Mouse (Mus musculus): ENCODE measurements around the gene Fancc. TPM values are rescaled to one million over a fixed set of nuclear protein-coding genes. Genes with fewer than 3 reads are reported as not detected.
"Not testable (repeated sequence)": the region's sequence is repeated elsewhere in the genome, so short reads cannot be mapped to it uniquely, and the experiment has no call there.

Gene Fancc
- polyA plus RNA-seq, 1 experiment from 2014 or later = 7.9 TPM

DNA sequence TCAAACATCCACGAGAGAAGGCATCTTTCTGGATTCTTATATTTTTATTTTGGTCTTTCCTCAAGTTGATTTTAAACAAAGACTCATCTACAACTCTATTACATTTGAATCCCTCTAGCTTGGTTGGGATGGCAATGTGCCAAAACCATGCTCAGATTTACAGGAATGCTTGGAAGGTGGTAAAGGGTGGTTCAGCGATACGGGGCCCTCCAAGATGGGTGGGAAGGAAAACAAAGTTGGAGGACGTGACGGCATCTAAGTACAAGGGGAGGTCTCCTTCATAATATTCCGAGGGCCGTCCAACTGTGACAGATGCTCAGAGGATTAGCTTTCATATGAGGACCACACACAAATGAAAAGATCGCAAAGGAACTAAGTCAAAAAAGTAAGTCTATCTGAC, 21.7 kb downstream of the Fancc start:
- DNase-seq (ENCODE audit: low read depth, low spot score) (no peak), ATAC-seq (no peak)
- POLR2A ChIA-PET = interaction anchor here (0.6 kb wide), 1 partner anchor 527 kb away, joined by 3 read pairs; no protein-coding TSS in a partner anchor
- CTCF ChIA-PET = no interaction called here
- TF ChIP-seq CTCF (IDR thresholded peaks at IDR 0.05) = no peak
- in situ Hi-C loops (cut with MboI; ENCODE audit: low pct_unique_long_range_greater_than_20kb) = no loop called here
- no peaks in the 10 kb centered on the region for H3K27me3 ChIP-seq

GRCm38 (mm10) chr13:63452898-63453297, 44.2 kb downstream of the Fancc start:
- POLR2A ChIA-PET = no interaction called here
- ATAC-seq (peak; percentile 62), DNase-seq (ENCODE audit: low read depth, low spot score) (no peak)
- in situ Hi-C loops (cut with MboI; ENCODE audit: low pct_unique_long_range_greater_than_20kb) = no loop called here
- no peak for TF ChIP-seq CTCF (IDR thresholded peaks at IDR 0.05)
- CTCF ChIA-PET = no interaction called here
- H3K27me3 ChIP-seq = no peaks in the 10 kb centered on the region

- in situ Hi-C loops (cut with MboI; ENCODE audit: low pct_unique_long_range_greater_than_20kb) = no loop called here
- ChIA-PET POLR2A (interaction anchor here (0.8 kb wide), 1 partner anchor 605 kb away, joined by 3 read pairs; no protein-coding TSS in a partner anchor), CTCF (interaction anchor here (1.0 kb wide), 1 partner anchor 587 kb away, joined by 3 read pairs; no protein-coding TSS in a partner anchor)
- no peak for TF ChIP-seq CTCF (IDR thresholded peaks at IDR 0.05)
- ATAC-seq = no peak
- DNase-seq (ENCODE audit: low read depth, low spot score) = no peak
- no peaks in the 10 kb centered on the region for H3K27me3 ChIP-seq
Measured at GRCm38 (mm10) chr13:63451140-63451539, 45.9 kb downstream of the Fancc start.

GRCm38 (mm10) chr13:63445419-63445818, 51.7 kb downstream of the Fancc start:
- ATAC-seq (no peak), DNase-seq (ENCODE audit: low read depth, low spot score) (no peak)
- CTCF ChIA-PET = no interaction called here
- in situ Hi-C loops (cut with MboI; ENCODE audit: low pct_unique_long_range_greater_than_20kb) = no loop called here
- TF ChIP-seq CTCF (IDR thresholded peaks at IDR 0.05) = no peak
- H3K27me3 ChIP-seq = no peaks in the 10 kb centered on the region
- POLR2A ChIA-PET = no interaction called here

- no peak for DNase-seq (ENCODE audit: low read depth, low spot score)
- ChIA-PET POLR2A (no interaction called here), CTCF (interaction anchor here (0.9 to 1.2 kb wide), 3 partner anchors 15 to 82 kb away, joined by 3 to 4 read pairs (median 3); no protein-coding TSS in a partner anchor)
- in situ Hi-C loops (cut with MboI; ENCODE audit: low pct_unique_long_range_greater_than_20kb) = loop anchor here (5.0 kb wide), 1 partner anchor 130 kb away; no protein-coding TSS in a partner anchor
- H3K27me3 ChIP-seq = no peaks in the 10 kb centered on the region
- ATAC-seq = no peak
- TF ChIP-seq CTCF (IDR thresholded peaks at IDR 0.05) = peak; percentile 64
Measured at GRCm38 (mm10) chr13:63432759-63433158, 64.3 kb downstream of the Fancc start.

DNA sequence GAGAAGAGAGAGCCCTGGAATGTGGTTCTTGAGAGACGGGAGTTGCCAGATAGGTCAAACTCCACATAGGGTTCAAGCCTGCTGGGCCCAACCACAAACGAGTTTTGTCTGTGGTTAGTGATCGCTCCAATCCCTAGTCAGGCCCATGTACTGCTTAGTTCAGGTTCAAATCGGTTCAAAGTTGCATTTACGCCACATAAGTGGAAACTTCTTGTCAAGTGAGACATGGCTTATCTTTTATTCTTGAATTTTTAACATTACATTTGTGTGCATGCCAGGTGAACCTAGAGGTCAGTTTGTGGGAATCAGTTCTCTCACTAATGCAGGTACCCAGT, 65.3 kb downstream of the Fancc start:
- DNase-seq (ENCODE audit: low read depth, low spot score) (no peak), ATAC-seq (no peak)
- CTCF ChIA-PET = interaction anchor here (0.6 to 1.2 kb wide), 4 partner anchors 16 to 83 kb away, joined by 3 to 4 read pairs (median 3); no protein-coding TSS in a partner anchor
- no peaks in the 10 kb centered on the region for H3K27me3 ChIP-seq
- POLR2A ChIA-PET = interaction anchor here (1.1 kb wide), 1 partner anchor 143 kb away, joined by 3 read pairs; no protein-coding TSS in a partner anchor
- in situ Hi-C loops (cut with MboI; ENCODE audit: low pct_unique_long_range_greater_than_20kb) = loop anchor here (5.0 kb wide), 1 partner anchor 130 kb away; no protein-coding TSS in a partner anchor
- no peak for TF ChIP-seq CTCF (IDR thresholded peaks at IDR 0.05)

GRCm38 (mm10) chr13:63431030-63431856, 65.8 kb downstream of the Fancc start:
- in situ Hi-C loops (cut with MboI; ENCODE audit: low pct_unique_long_range_greater_than_20kb) = loop anchor here (5.0 kb wide), 1 partner anchor 131 kb away; no protein-coding TSS in a partner anchor
- ChIA-PET CTCF (interaction anchor here (0.6 to 3.8 kb wide), 3 partner anchors 13 to 84 kb away, joined by 3 to 21 read pairs (median 4); no protein-coding TSS in a partner anchor), POLR2A (interaction anchor here (1.1 kb wide), 1 partner anchor 142 kb away, joined by 3 read pairs; no protein-coding TSS in a partner anchor)
- TF ChIP-seq CTCF (IDR thresholded peaks at IDR 0.05) = no peak
- DNase-seq (ENCODE audit: low read depth, low spot score) = peak; percentile 71
- ATAC-seq = peak; percentile 96
- H3K27me3 ChIP-seq = no peaks in the 10 kb centered on the region

- ChIA-PET POLR2A (interaction anchor here (1.1 kb wide), 1 partner anchor 142 kb away, joined by 3 read pairs; no protein-coding TSS in a partner anchor), CTCF (interaction anchor here (3.8 kb wide), 1 partner anchor 12 kb away, joined by 21 read pairs; no protein-coding TSS in a partner anchor)
- no peak for DNase-seq (ENCODE audit: low read depth, low spot score)
- ATAC-seq = peak; percentile 42
- no peaks in the 10 kb centered on the region for H3K27me3 ChIP-seq
- no peak for TF ChIP-seq CTCF (IDR thresholded peaks at IDR 0.05)
- in situ Hi-C loops (cut with MboI; ENCODE audit: low pct_unique_long_range_greater_than_20kb) = loop anchor here (5.0 kb wide), 1 partner anchor 132 kb away; no protein-coding TSS in a partner anchor
Measured at GRCm38 (mm10) chr13:63430681-63431029, 66.4 kb downstream of the Fancc start.

DNA sequence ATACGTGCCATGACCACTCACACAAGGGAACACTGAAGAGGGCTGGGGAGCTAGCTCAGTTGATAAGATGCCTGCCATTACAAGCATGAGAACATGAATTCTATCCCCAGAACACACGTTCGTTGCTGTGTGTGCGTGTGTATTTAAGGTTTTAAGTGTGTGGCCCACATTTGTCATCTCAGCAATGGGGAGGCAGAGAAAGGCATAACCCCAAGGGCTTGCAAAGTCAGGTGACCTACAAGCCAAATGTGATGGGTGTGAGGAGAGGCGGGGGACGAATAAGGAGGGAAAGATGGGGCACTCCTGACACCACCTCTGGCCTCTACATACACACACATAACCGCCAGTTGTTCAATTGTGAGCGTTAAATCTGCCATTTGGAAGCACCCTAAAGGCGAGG, 66.9 kb downstream of the Fancc start:
- in situ Hi-C loops (cut with MboI; ENCODE audit: low pct_unique_long_range_greater_than_20kb) = loop anchor here (5.0 kb wide), 1 partner anchor 132 kb away; no protein-coding TSS in a partner anchor
- CTCF ChIA-PET = interaction anchor here (0.9 to 3.8 kb wide), 4 partner anchors 12 to 28 kb away, joined by 3 to 21 read pairs (median 3); no protein-coding TSS in a partner anchor
- DNase-seq (ENCODE audit: low read depth, low spot score) (no peak), ATAC-seq (no peak)
- TF ChIP-seq CTCF (IDR thresholded peaks at IDR 0.05) = no peak
- no peaks in the 10 kb centered on the region for H3K27me3 ChIP-seq
- POLR2A ChIA-PET = no interaction called here

DNA sequence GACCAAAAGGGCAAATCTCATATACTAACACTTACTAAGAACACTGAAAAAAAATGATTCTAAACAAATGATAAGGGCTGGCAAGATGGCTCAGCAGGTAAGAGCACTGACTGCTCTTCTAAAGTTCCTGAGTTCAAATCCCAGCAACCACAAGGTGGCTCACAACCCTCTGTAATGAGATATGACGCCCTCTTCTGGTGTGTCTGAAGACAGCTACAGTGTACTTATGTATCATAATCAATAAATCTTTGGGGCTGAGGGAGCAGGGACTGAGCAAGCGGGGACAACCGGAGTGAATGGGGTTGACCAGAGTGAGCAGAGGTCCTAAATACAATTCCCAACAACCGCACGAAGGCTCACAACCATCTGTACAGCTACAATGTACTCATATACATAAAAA, 68.9 kb downstream of the Fancc start:
- TF ChIP-seq CTCF (IDR thresholded peaks at IDR 0.05) = peak; percentile 53
- POLR2A ChIA-PET; in situ Hi-C loops (cut with MboI; ENCODE audit: low pct_unique_long_range_greater_than_20kb); ATAC-seq; DNase-seq (ENCODE audit: low read depth, low spot score); H3K27me3 ChIP-seq: not testable (repeated sequence)
- CTCF ChIA-PET = interaction anchor here (3.8 kb wide), 1 partner anchor 10 kb away, joined by 21 read pairs; no protein-coding TSS in a partner anchor

DNA sequence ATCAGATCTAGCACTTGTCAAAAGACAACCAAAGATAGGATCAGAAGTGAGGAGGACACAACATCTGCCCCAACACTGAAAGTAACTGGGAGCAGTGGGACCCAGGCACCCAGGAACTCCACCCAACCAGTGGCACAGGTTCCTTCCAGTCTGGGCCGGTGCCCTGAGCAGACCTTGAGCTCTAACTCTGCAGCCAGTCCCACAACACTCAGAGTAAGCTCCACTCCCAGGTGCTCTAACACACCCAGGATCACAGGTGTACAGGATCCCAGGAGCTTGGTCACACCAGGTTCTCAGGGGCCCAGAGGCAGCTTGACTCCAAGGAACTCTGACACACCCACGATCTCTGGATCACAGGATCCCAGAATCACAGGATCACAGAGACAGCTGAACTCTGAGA, 74.0 kb downstream of the Fancc start:
- no peaks in the 10 kb centered on the region for H3K27me3 ChIP-seq
- in situ Hi-C loops (cut with MboI; ENCODE audit: low pct_unique_long_range_greater_than_20kb) = no loop called here
- DNase-seq (ENCODE audit: low read depth, low spot score) (no peak), ATAC-seq (no peak)
- POLR2A ChIA-PET = no interaction called here
- CTCF ChIA-PET = no interaction called here
- TF ChIP-seq CTCF (IDR thresholded peaks at IDR 0.05) = no peak
